Comparison of ENCODE assay signal across 17 mouse cellular contexts in the genomic region with DNA sequence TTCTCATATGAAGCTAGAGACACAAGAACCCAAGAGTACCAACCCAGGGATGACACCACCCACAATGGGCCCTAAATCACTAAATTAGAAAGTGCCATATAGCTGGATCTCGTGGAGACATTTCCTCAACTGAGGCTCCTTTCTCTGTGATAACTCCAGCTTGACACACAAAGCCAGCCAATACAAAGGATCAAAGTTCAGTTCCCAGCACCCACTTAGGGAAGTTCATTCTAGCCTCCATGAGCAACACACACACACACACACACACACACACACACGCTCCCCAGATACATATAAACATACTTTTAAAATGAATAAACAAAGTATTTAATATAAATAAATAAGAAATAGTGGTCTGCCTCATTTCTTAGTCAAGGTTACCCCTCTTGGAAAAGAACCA.
"Had no signal": no experiment of that assay in that cellular context is flagged by ENCODE, and none has a peak within 500 bp of the region (broad histone marks: within the 10 kb centered on the region; RNA-seq: fewer than 3 reads in every experiment).

No protein-coding gene starts in this region.

- H3K4me2 ChIP-seq: lung, embryonic 15.5 days; midbrain, embryonic 11.5 days; midbrain, embryonic 13.5 days; midbrain, embryonic 15.5 days; neural tube, embryonic 12.5 days; stomach, embryonic 15.5 days had no signal

- H3K36me3 ChIP-seq: lung, embryonic 15.5 days; midbrain, embryonic 13.5 days; midbrain, embryonic 15.5 days; neural tube, embryonic 12.5 days; stomach, embryonic 15.5 days had no signal

- H3K9me3 ChIP-seq: lung, embryonic 15.5 days; midbrain, embryonic 13.5 days; midbrain, embryonic 15.5 days; neural tube, embryonic 12.5 days; stomach, embryonic 15.5 days had no signal

- DNase-seq: lung, adult 2 months; lung, postnatal 14 days; lung, postnatal 36 days; right cerebral cortex, postnatal 14 days; thymus, adult 2 months; thymus, postnatal 25 days; thymus, postnatal 4 days had no signal

- H3K27me3 ChIP-seq: lung, embryonic 15.5 days; megakaryocyte, embryonic 14.5 days; midbrain, embryonic 13.5 days; midbrain, embryonic 15.5 days; neural tube, embryonic 12.5 days; stomach, embryonic 15.5 days had no signal

- H3K9ac ChIP-seq: lung, embryonic 15.5 days; midbrain, embryonic 13.5 days; midbrain, embryonic 15.5 days; neural tube, embryonic 12.5 days; stomach, embryonic 15.5 days had no signal

- H3K27ac ChIP-seq: lung, embryonic 15.5 days; macrophage; midbrain, embryonic 13.5 days; midbrain, embryonic 15.5 days; neural tube, embryonic 12.5 days; stomach, embryonic 15.5 days; stomach, postnatal 0 days had no signal

- H3K4me1 ChIP-seq: megakaryocyte, embryonic 14.5 days; midbrain, embryonic 13.5 days; midbrain, embryonic 15.5 days; neural tube, embryonic 12.5 days; stomach, embryonic 15.5 days had no signal

- H3K4me3 ChIP-seq: lung, embryonic 15.5 days; megakaryocyte, embryonic 14.5 days; midbrain, embryonic 13.5 days; midbrain, embryonic 15.5 days; neural tube, embryonic 12.5 days; stomach, embryonic 15.5 days had no signal

- ATAC-seq: lung, postnatal 0 days; midbrain, embryonic 13.5 days; midbrain, embryonic 15.5 days had no signal
